Mouse (Mus musculus): ENCODE results near the gene Pan2.

Gene Pan2

GRCm38 (mm10) chr10:128336597-128336996 lies 33.5 kb downstream of the Pan2 start:
- DNase-seq (ENCODE audit: low spot score): no peak

DNA sequence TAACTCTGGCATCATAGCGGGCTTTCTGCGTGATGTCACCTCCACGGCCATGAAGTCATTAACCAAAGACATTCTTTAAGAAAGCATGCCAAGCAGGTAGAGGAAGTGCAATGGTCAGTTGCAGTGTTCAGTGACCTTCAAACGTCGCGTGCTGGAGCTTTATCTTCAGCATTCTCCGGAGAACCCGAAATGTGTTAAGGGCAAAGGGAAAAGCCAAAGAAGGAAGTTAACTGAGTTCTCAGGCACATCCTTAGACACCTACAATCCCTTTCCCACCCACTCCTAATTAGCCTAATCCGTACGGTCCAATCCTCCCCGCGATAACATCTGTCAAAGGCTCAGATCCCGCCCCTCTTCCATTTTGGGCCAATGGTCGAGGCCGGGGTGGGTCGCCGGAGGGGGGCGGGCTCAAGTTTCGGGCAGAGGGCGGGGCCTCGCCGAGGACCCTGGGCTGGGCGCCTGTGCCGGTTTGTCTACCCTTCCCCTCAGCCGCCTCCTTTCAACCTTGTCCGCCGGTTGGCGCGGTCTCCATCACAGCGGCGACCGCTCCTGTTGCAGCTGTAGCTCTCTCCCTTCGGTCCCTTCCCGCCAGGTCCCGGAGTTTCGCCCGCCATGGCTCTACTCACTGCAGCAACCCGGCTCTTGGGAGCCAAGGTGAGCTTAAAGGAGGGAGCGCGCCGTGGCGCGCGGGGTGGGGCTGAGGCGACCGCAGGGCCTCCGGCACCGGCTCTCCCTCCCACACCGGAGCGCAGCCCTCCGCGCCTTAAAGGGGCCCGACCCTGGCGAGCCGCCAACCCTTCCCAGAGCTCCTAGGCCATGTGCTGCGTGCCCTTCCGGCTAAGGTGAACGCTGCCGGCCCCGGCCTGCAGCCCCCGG lies 34.4 kb downstream of the Pan2 start, which contains the start of gene Cs:
Gene Cs, plus strand, starts transcription at position 429 of the 876 bp plus-strand sequence.
- peak; percentile 100 for DNase-seq (ENCODE audit: low spot score)

DNA sequence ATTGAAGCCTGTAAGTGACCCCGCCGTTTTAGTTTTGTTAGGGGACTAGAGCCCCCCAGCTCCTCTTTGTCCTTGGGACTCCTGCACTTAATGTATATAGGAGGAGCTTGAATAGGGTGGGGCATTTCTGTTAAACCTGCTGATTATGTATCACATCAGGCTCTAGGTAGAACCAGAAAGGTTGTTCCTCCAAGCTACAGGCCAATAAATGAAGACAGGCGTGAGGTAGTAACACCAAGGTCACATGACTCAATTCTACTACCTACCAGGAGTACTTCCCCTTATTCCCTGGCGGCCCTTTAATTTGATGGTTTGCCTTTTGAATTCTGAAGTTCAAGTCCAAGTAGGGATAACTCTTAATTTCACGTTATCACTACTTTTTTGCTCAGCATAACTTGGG lies 35.3 kb downstream of the Pan2 start:
- DNase-seq (ENCODE audit: low spot score): peak; percentile 49

GRCm38 (mm10) chr10:128338948-128339347 lies 35.8 kb downstream of the Pan2 start:
- peak; percentile 42 for DNase-seq (ENCODE audit: low spot score)

DNA sequence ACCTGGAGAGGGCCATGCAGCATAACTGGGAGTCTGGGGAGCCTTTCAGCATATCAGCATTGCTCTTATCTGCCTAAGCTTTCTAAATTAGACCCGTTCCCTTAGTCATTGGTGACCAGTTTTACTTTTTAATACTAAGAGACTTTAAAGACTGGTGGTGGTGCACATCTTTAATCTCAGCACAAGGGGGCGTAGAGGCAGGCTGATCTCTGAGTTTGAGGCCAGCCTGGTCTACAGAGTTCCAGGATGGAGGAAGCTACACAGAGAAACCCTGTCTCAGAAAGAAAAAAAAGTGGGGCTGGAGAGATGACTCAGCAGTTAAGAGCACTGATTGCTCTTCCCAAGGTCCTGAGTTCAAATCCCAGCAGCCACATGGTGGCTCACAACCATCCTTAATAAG lies 37.1 kb downstream of the Pan2 start:
- peak; percentile 51 for DNase-seq (ENCODE audit: low spot score)

- no peak for DNase-seq (ENCODE audit: low spot score)
Measured at GRCm38 (mm10) chr10:128343436-128343835, 40.3 kb downstream of the Pan2 start.

DNA sequence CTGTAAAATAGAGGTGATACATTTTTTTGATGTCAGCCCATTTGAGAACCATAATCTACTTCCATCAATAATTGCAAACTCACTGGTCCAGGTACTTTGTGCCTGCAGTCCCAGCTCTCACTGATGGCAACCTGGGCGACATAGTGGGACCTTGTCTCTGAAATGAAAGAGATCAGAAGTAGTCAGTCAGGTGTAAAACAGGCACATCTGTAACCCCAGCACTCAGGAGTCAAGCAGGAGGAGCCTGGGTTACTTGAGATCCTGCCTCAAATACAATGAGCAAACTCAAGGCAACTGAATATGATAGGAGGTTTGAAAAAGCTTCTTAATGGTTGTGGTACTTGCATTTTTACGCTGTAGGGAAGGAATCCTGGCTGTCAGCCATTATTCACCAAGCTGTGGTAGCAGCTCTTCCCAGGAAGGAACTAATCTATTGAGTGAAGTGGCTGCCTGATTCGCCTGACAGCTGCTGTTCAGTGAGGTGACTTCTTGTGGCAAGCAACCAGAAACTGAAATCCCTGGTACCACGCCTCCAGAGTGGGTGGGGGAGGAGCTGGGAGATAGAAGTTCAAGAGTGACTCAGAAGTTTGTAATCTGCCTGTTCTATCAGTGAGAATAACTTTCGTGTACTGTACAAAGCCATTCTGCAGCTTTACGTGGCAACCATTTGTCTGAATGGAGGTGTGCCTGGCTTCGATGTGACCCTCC lies 41.6 kb downstream of the Pan2 start:
- peak; percentile 89 for DNase-seq (ENCODE audit: low spot score)

DNA sequence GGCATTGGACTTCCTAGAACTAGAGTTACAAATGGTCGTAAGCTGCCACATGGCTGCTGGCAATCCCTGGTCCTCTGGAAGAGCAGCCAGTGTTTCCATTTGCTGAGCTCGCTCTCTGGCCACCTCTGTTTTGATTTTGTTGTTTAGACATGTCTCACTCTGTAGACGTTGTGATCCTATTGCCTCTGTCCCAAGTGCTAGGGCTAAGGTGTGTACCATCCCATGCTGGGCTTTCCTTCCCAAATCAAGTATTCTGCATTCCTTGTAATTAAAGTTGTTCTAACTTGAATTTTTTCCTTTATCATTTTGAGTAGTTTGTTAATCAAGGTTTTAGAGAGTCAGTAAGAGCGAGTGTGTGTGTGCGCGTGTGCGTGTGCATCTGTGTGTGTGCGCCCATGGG lies 44.4 kb downstream of the Pan2 start:
- no peak for DNase-seq (ENCODE audit: low spot score)

DNA sequence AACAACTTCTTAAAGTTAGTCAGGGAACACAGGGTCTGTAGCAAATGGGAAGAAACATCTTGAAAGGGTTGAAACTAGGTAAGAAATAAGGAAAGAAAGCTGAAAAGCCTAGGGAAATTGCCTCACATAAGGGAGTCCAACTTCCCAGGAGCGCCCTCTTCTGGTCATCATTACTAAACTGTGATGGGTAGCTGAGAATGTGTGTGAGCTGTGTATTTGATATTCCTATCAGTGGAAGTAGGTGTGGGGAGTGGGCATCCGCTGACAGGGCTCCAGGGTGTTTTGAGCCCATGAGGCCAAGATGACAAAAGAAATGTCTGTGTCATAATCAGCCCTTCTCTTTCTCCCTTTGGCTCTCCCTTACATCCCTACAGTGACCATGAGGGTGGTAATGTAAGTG lies 55.7 kb downstream of the Pan2 start:
- peak; percentile 81 for DNase-seq (ENCODE audit: low spot score)

DNA sequence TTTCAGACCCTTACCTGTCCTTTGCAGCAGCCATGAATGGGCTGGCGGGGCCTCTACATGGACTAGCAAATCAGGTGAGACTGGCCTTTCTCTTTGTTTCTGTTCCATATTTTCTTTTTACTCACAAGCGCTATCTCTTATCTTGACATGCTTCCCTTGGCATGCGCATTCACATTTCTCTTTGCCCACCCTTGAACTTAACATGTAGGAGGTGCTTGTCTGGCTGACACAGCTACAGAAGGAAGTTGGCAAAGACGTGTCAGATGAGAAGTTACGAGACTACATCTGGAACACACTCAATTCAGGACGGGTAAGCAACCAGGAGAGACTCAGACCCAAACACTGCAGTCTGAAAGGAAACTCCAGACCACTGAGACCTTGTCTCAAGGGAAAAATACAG lies 56.1 kb downstream of the Pan2 start:
- DNase-seq (ENCODE audit: low spot score): no peak

DNA sequence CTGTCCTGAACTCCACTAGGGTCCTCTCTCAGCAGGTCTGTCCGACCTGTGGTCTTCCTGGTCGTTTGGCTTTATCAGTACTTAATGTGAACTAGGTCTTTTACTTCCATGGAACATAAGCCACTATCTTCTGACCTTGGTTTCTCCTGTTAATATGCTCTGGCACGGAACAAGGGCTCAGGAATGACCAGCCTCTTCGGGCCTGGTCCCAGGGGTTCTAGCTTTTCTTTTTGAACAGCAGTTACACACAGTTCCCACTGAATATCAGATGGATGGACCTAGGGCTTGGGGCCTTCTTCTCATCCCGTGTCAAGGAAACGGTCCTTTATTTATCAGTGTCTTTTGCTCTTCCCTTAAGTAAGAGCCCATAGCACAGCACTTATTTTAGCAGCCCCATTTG lies 58.7 kb downstream of the Pan2 start:
- no peak for DNase-seq (ENCODE audit: low spot score)

DNA sequence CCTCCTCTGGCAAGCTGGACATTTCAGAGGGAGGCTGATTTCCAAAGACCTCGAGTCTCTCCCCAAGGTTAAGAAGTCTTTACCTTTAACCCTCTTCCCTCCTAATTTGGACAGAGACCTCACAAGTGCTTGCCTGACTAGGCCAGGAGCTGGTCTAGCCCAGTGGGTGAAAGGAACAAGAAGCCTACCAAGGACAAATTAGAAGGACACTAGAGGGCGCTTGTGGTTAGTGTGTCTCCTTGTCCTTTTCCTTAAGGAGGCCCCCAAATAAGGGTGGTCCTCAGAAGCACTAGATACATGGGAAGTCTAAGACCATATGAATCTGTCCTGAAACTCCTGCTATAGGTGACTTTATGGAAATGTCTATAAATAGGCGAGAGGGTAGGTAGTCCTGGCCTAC lies 59.4 kb downstream of the Pan2 start:
- peak; percentile 79 for DNase-seq (ENCODE audit: low spot score)

DNA sequence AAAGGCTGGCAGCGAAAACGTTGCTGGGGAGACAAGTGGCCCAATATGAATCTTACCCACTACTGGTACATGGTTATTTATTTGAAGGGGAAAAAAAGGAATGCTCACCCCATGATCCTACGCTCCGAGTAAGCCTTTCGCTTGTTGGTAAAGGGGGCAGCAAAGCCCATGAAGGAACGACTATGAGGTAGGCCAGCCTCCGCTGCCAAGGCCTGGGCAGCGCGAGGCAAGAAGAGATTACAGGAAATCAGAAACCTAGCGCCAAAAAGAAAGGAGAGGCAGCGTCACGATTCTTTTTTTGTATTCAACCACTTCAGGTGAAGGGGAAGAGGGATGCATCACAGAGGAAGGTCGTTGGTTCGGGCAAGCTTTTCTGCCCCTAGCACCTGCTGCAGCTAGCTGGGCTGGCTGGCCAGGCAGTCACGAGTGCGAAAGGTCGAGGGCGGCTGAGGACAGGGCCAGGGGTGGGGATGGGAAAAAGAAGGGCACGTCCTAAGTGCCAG lies 64.8 kb downstream of the Pan2 start:
- peak; percentile 66 for DNase-seq (ENCODE audit: low spot score)

- peak; percentile 99 for DNase-seq (ENCODE audit: low spot score)
Measured at GRCm38 (mm10) chr10:128368402-128369217, 65.5 kb downstream of the Pan2 start, which contains the start of gene Coq10a. Gene Coq10a (minus strand): TSS chr10:128368997.

- DNase-seq (ENCODE audit: low spot score): no peak
Measured at GRCm38 (mm10) chr10:128369218-128369543, 66.0 kb downstream of the Pan2 start.

GRCm38 (mm10) chr10:128369599-128369998 lies 66.5 kb downstream of the Pan2 start:
- no peak for DNase-seq (ENCODE audit: low spot score)

- no peak for DNase-seq (ENCODE audit: low spot score)
Measured at GRCm38 (mm10) chr10:128370021-128370420, 66.9 kb downstream of the Pan2 start.

- no peak for DNase-seq (ENCODE audit: low spot score)
Measured at GRCm38 (mm10) chr10:128370601-128371000, 67.5 kb downstream of the Pan2 start.
